Mouse (Mus musculus) midbrain, embryonic 11.5 days (tissue): ENCODE measurements around the gene Tas2r126. TPM values are rescaled to one million over a fixed set of nuclear protein-coding genes. Genes with fewer than 3 reads are reported as not detected.
"Not testable (repeated sequence)": the region's sequence is repeated elsewhere in the genome, so short reads cannot be mapped to it uniquely, and the experiment has no call there.

ENCODE experiments used
- ATAC-seq: fragments of 200-750 bp; cut with Nextera tagmentation; 2 replicates; pipeline ENCODE4 v1.8.0; 2017; ENCODE audit warnings: moderate TSS enrichment, moderate library complexity; ENCODE audit not compliant: low FRiP score
- DNase-seq: peaks from one replicate; pipeline ENCODE4 v3.0.0; 2015; ENCODE audit warnings: low spot score; ENCODE audit errors: missing footprints
- H3K27ac ChIP-seq: fragments of 300-500 bp; sonication (generic); 2 replicates; pipeline ENCODE4 v1.5.1; 2014; ENCODE audit warnings: low read depth, low read length
- H3K27me3 ChIP-seq: fragments of 300-500 bp; sonication (generic); 2 replicates; pipeline ENCODE4 v1.6.1; 2014; ENCODE audit warnings: mild to moderate bottlenecking, low read length, moderate library complexity, mixed read lengths; ENCODE audit not compliant: control insufficient read depth, insufficient read depth
- H3K36me3 ChIP-seq: fragments of 300-500 bp; sonication (generic); 2 replicates; pipeline ENCODE4 v1.6.1; 2014; ENCODE audit warnings: mild to moderate bottlenecking, low read length, moderate library complexity, mixed read lengths; ENCODE audit not compliant: control insufficient read depth, insufficient read depth
- H3K4me1 ChIP-seq: fragments of 300-500 bp; sonication (generic); 2 replicates; pipeline ENCODE4 v1.6.1; 2014; ENCODE audit warnings: low read length; ENCODE audit not compliant: control insufficient read depth, insufficient read depth
- H3K4me2 ChIP-seq: fragments of 300-500 bp; sonication (generic); 2 replicates; pipeline ENCODE4 v1.6.1; 2014; ENCODE audit warnings: mild to moderate bottlenecking, moderate library complexity
- H3K4me3 ChIP-seq: fragments of 300-500 bp; sonication (generic); 2 replicates; pipeline ENCODE4 v1.5.1; 2014; ENCODE audit warnings: low read depth, low read length
- H3K9ac ChIP-seq: fragments of 300-500 bp; sonication (generic); 2 replicates; pipeline ENCODE4 v1.6.1; 2014; ENCODE audit warnings: low read length
- H3K9me3 ChIP-seq: fragments of 300-500 bp; sonication (generic); 2 replicates; pipeline ENCODE4 v1.6.1; 2016; ENCODE audit warnings: low read length; ENCODE audit not compliant: control insufficient read depth
- WGBS: fragments of 180-500 bp; shearing (Covaris S2); extraction: QIAGEN DNeasy Blood & Tissue Kit; methylation state at CpG from one replicate; pipeline ENCODE4 v1.1.7; 2014; 5-methylcytosine and 5-hydroxymethylcytosine counted together
- polyA plus RNA-seq: library from polyadenylated mRNA; unstranded; fragments of >200 nt; fragmentation: Nextera tagmentation; extraction: Ambion mirVana; gene quantifications from 2 replicates; pipeline ENCODE4 v1.2.1, GENCODE M21; 2014

The Tas2r126 gene
- polyA plus RNA-seq, 1 experiment from 2014 or later, result not detected

DNA sequence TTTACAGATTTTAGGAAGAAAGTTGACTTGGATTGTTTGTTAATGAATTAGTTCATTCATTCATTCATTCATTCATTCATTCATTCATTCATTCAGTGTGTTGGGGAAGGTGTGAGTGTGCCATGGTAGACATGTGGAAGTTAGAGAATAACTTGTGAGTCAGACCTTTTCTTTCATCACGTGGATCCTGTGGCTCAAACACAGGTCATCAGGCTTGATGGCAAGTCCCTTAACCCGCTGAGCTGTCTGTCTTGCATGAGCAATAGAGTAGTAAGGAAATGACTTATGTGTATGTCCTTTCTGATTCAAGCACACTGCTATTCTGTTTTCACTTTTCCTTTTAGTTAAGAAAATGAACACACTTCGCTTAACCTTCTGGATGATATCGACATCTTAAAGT lies 36.2 kb downstream of the Tas2r126 start:
- no peak overlapping the region for H3K27ac ChIP-seq
- no peak overlapping the region for H3K4me3 ChIP-seq
- 93% methylated on average over 4 of the region's 4 CpGs for WGBS
- H3K4me2 ChIP-seq, result no peak overlapping the region
- DNase-seq, result no peak
- no peaks in the 10 kb centered on the region for H3K9me3 ChIP-seq
- no peak for ATAC-seq
- H3K27me3 ChIP-seq, result no peaks in the 10 kb centered on the region
- no peaks in the 10 kb centered on the region for H3K4me1 ChIP-seq
- no peak overlapping the region for H3K9ac ChIP-seq
- no peaks in the 10 kb centered on the region for H3K36me3 ChIP-seq

DNA sequence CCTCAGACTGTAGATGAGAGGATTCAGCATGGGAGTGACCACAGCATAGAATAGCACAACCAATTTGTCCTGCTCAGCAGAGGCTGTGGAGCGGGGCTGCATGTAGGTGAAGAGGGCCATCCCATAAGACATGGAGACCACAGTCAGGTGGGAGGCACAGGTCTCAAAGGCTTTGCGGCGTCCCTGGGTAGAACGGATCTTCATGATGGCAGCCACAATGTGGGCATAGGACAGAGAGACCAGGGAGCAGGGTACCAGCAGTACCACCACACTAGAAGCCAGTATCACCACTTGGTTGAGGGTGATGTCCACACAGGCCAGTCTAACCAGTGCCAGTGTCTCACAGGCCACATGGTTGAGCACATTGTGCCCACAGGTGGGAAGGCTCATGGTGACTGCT lies 37.0 kb downstream of the Tas2r126 start:
- not testable (repeated sequence) for H3K27ac ChIP-seq, DNase-seq, H3K4me1 ChIP-seq, H3K36me3 ChIP-seq, H3K27me3 ChIP-seq, H3K4me2 ChIP-seq, H3K9ac ChIP-seq, H3K9me3 ChIP-seq, H3K4me3 ChIP-seq, ATAC-seq
- WGBS, result 92% methylated on average over 4 of the region's 4 CpGs

DNA sequence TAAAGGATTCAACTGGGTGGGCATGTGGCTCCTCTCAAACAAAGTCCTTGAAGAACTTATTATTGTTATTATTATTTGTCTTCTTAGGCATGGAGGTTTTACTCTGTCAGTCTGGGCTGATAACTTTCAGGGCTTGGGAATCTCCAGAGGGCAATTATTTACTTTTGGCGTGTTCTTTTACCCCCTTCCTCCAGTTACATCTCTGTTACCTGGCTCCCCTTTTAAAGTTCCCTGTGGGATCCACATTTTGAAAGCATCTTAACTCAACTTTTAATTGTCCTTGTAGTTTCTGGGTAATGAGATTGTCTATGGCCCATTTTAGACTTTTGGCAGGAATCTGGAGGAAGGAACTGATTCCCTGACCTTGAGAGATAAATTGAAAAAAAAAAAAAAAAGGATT lies 41.9 kb downstream of the Tas2r126 start, which contains the start of gene Olfr457:
TSS of gene Olfr457 (minus strand) at position 101 of the 400 bp plus-strand sequence.
- no peaks in the 10 kb centered on the region for H3K27me3 ChIP-seq
- H3K9ac ChIP-seq, result no peak within 1 kb of the TSS
- WGBS, result 86% methylated on average over 1 of the region's 1 CpGs
- H3K36me3 ChIP-seq, result no peaks in the 10 kb centered on the region
- no peak within 1 kb of the TSS for H3K4me3 ChIP-seq
- H3K27ac ChIP-seq, result no peak within 1 kb of the TSS
- DNase-seq (no peak), ATAC-seq (no peak)
- no peaks in the 10 kb centered on the region for H3K4me1 ChIP-seq
- H3K4me2 ChIP-seq, result no peak within 1 kb of the TSS
- H3K9me3 ChIP-seq, result no peaks in the 10 kb centered on the region

DNA sequence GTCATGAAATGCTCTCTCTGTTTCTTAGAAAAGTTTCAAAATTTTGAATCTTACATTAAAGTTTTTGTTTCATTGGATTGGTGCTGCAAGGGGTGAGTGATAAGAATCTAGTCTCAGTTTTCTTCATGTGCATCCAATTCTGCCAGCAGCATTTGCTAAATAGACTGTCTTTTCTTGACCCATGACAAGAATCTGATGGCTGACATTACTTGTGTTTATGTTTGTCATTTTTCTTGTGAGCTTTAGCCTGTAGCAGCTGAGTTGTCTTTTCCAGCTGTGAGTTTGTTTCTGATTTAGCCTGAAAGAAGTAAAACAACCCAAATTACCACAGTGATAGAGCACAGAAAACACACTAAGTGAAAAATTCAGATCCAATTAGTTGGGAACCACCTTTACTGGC lies 50.3 kb downstream of the Tas2r126 start:
- no peak overlapping the region for H3K27ac ChIP-seq
- no peaks in the 10 kb centered on the region for H3K36me3 ChIP-seq
- DNase-seq (no peak), ATAC-seq (no peak)
- no peak overlapping the region for H3K4me2 ChIP-seq
- H3K9ac ChIP-seq, result no peak overlapping the region
- no peaks in the 10 kb centered on the region for H3K27me3 ChIP-seq
- no peak overlapping the region for H3K4me3 ChIP-seq
- H3K4me1 ChIP-seq, result no peaks in the 10 kb centered on the region
- H3K9me3 ChIP-seq, result no peaks in the 10 kb centered on the region

Other genes starting within 250 kb of the Tas2r126 start
- not detected in 2 replicates for gene Tas2r144, start 219.2 kb upstream of the Tas2r126 start, polyA plus RNA-seq
- gene Gstk1, start 188.6 kb upstream of the Tas2r126 start, polyA plus RNA-seq, result 15.3 and 15.7 TPM in 2 replicates
- gene Tmem139, start 172.6 kb upstream of the Tas2r126 start, polyA plus RNA-seq, result 0.19 and 0.23 TPM in 2 replicates
- 70.2 and 78.8 TPM in 2 replicates for gene Casp2, start 169.6 kb upstream of the Tas2r126 start, polyA plus RNA-seq
- 1.4 and 1.6 TPM in 2 replicates for gene Clcn1, start 147.8 kb upstream of the Tas2r126 start, polyA plus RNA-seq
- 3.0 TPM in 2 replicates for gene Fam131b, start 109.9 kb upstream of the Tas2r126 start, polyA plus RNA-seq
- gene Zyx, start 84.9 kb upstream of the Tas2r126 start, polyA plus RNA-seq, result 53.2 and 60.2 TPM in 2 replicates
- gene Epha1, start 61.3 kb upstream of the Tas2r126 start, polyA plus RNA-seq, result 0.30 and 0.66 TPM in 2 replicates
- not detected in 2 replicates for gene Tas2r143, start 34.3 kb upstream of the Tas2r126 start, polyA plus RNA-seq
- gene Tas2r135, start 29.1 kb upstream of the Tas2r126 start, polyA plus RNA-seq, result not detected in 2 replicates
- not detected in 2 replicates for gene Olfr458, start 30.7 kb downstream of the Tas2r126 start, polyA plus RNA-seq
- gene Olfr457, start 41.8 kb downstream of the Tas2r126 start, polyA plus RNA-seq, result not detected in 2 replicates
- not detected in 2 replicates for gene Olfr456, start 52.7 kb downstream of the Tas2r126 start, polyA plus RNA-seq
- gene Olfr455, start 113.1 kb downstream of the Tas2r126 start, polyA plus RNA-seq, result not detected in 2 replicates
- not detected in 2 replicates for gene Tcaf3, start 163.2 kb downstream of the Tas2r126 start, polyA plus RNA-seq
- 1.8 and 1.9 TPM in 2 replicates for gene Tcaf2, start 210.7 kb downstream of the Tas2r126 start, polyA plus RNA-seq